Mouse (Mus musculus) lung, adult 2 months (tissue): ENCODE measurements at regions not wholly inside any gene's neighbourhood (a gene's known extent, or its start where the extent isn't known, plus 50 kb on each side); places are given as distances from the start of the nearest gene placed in this dataset.

Source experiments
- CTCF ChIP-seq: fragments of 200-500 bp; IDR thresholded peaks from 2 replicates; pipeline ENCODE4 v1.5.1; 2011; ENCODE audit warnings: mild to moderate bottlenecking, low read length, control low read depth; ENCODE audit not compliant: insufficient read depth
- POLR2A ChIP-seq: fragments of 200-500 bp; IDR thresholded peaks from 2 replicates; pipeline ENCODE4 v1.6.1; 2011; ENCODE audit warnings: low read depth, mild to moderate bottlenecking, control low read depth, low read length, borderline replicate concordance; ENCODE audit errors: extremely low read depth

- TF ChIP-seq POLR2A (no peak), CTCF (no peak)
These were observed 185.1 kb upstream of the Klf3 start for GRCm38 (mm10) chr5:64618126-64618525.
